Mouse (Mus musculus) stomach, embryonic 16.5 days (tissue): ENCODE results near the gene Pkn2. TPM values are rescaled to one million over a fixed set of nuclear protein-coding genes. Genes with fewer than 3 reads are reported as not detected.

Experiments used
- ATAC-seq: fragments of 200-750 bp; cut with Nextera tagmentation; 2 replicates; pipeline ENCODE4 v1.8.0; 2017; ENCODE audit warnings: moderate number of reproducible peaks, moderate TSS enrichment; ENCODE audit not compliant: insufficient read depth, low FRiP score
- H3K27ac ChIP-seq: fragments of 300-500 bp; sonication (generic); 2 replicates; pipeline ENCODE4 v1.5.1; 2014; ENCODE audit warnings: low read length
- H3K27me3 ChIP-seq: fragments of 300-500 bp; sonication (generic); 2 replicates; pipeline ENCODE4 v1.6.1; 2014; ENCODE audit warnings: low read length, control low read depth, mixed read lengths; ENCODE audit not compliant: control insufficient read depth, insufficient read depth
- H3K36me3 ChIP-seq: fragments of 300-500 bp; sonication (generic); 2 replicates; pipeline ENCODE4 v1.6.1; 2014; ENCODE audit warnings: low read length; ENCODE audit not compliant: control insufficient read depth, insufficient read depth
- H3K4me1 ChIP-seq: fragments of 300-500 bp; sonication (generic); 2 replicates; pipeline ENCODE4 v1.6.1; 2014; ENCODE audit warnings: low read length, control low read depth, mixed read lengths; ENCODE audit not compliant: control insufficient read depth, insufficient read depth
- H3K4me2 ChIP-seq: fragments of 300-500 bp; sonication (generic); 2 replicates; pipeline ENCODE4 v1.6.1; 2014; ENCODE audit warnings: low read depth, low read length, mixed read lengths
- H3K4me3 ChIP-seq: fragments of 300-500 bp; sonication (generic); replicated peaks from 2 replicates; pipeline ENCODE4 v1.5.1; 2014; ENCODE audit warnings: mild to moderate bottlenecking, low read length
- H3K9ac ChIP-seq: fragments of 300-500 bp; sonication (generic); 2 replicates; pipeline ENCODE4 v1.6.1; 2014; ENCODE audit warnings: low read length
- H3K9me3 ChIP-seq: fragments of 300-500 bp; sonication (generic); replicated peaks from 2 replicates; pipeline ENCODE4 v1.6.1; 2016; ENCODE audit warnings: low read length, control low read depth; ENCODE audit not compliant: control insufficient read depth
- WGBS: fragments of 180-500 bp; shearing (Covaris S2); extraction: QIAGEN DNeasy Blood & Tissue Kit; methylation state at CpG from one replicate; pipeline ENCODE4 v1.1.7; 2014; 5-methylcytosine and 5-hydroxymethylcytosine counted together
- polyA plus RNA-seq: library from polyadenylated mRNA; unstranded; fragments of >200 nt; fragmentation: Nextera tagmentation; extraction: Ambion mirVana; gene quantifications from 2 replicates; pipeline ENCODE4 v1.2.1, GENCODE M21; 2015

Gene Pkn2
- 30.7 and 33.8 TPM in 2 replicates for polyA plus RNA-seq

- under 1% methylated on average over 74 of the region's 84 CpGs for WGBS
- H3K27me3 ChIP-seq = no peaks in the 10 kb centered on the region
- H3K4me1 ChIP-seq = peaks cover 7% of the 10 kb centered on the region; the same call in 1 of the 2 replicates
- H3K36me3 ChIP-seq = no peaks in the 10 kb centered on the region
- no peaks in the 10 kb centered on the region for H3K9me3 ChIP-seq
- peak; percentile 99 for ATAC-seq
- H3K27ac ChIP-seq = peak within 1 kb of the TSS; percentile 96
- peak within 1 kb of the TSS; percentile 75 for H3K4me2 ChIP-seq
- H3K4me3 ChIP-seq = peak within 1 kb of the TSS; percentile 99
- peak within 1 kb of the TSS; percentile 98 for H3K9ac ChIP-seq
These were observed at the start of gene Pkn2 for GRCm38 (mm10) chr3:142881872-142882623. Gene Pkn2, minus strand, starts transcription at chr3:142882004.

GRCm38 (mm10) chr3:142929906-142930305 is 48.1 kb upstream of the Pkn2 start:
- ATAC-seq = no peak

GRCm38 (mm10) chr3:142927311-142927710 is 45.5 kb upstream of the Pkn2 start:
- ATAC-seq = no peak; the same call in 1 of the 2 replicates

More at GRCm38 (mm10) chr3:142929906-142930305, 48.1 kb upstream of the Pkn2 start:
- Histone ChIP-seq H3K4me2 (no peak overlapping the region), H3K27me3 (no peaks in the 10 kb centered on the region), H3K4me3 (no peak overlapping the region), H3K36me3 (no peaks in the 10 kb centered on the region), H3K27ac (no peak overlapping the region), H3K4me1 (no peaks in the 10 kb centered on the region), H3K9me3 (no peaks in the 10 kb centered on the region), H3K9ac (no peak overlapping the region)
- 72% methylated on average over 2 of the region's 2 CpGs for WGBS

GRCm38 (mm10) chr3:142924831-142925348 is 43.1 kb upstream of the Pkn2 start:
- Histone ChIP-seq H3K36me3 (no peaks in the 10 kb centered on the region), H3K4me3 (no peak overlapping the region), H3K9ac (no peak overlapping the region), H3K9me3 (no peaks in the 10 kb centered on the region), H3K4me2 (no peak overlapping the region; the same call in 1 of the 2 replicates), H3K4me1 (0 out of 2 replicates have a peak, but pooled peaks cover 3% of the 10 kb centered on the region), H3K27me3 (no peaks in the 10 kb centered on the region), H3K27ac (no peak overlapping the region)
- ATAC-seq = no peak
- WGBS = 71% methylated on average over 2 of the region's 2 CpGs

More at GRCm38 (mm10) chr3:142927311-142927710, 45.5 kb upstream of the Pkn2 start:
- WGBS = 76% methylated on average over 3 of the region's 3 CpGs
- no peak overlapping the region for H3K4me3 ChIP-seq
- H3K4me1 ChIP-seq = 0 out of 2 replicates have a peak, but pooled peaks cover 3% of the 10 kb centered on the region
- H3K27ac ChIP-seq = no peak overlapping the region
- H3K27me3 ChIP-seq = no peaks in the 10 kb centered on the region
- no peaks in the 10 kb centered on the region for H3K36me3 ChIP-seq
- H3K4me2 ChIP-seq = no peak overlapping the region
- no peaks in the 10 kb centered on the region for H3K9me3 ChIP-seq
- no peak overlapping the region for H3K9ac ChIP-seq

GRCm38 (mm10) chr3:142919070-142919469 is 37.3 kb upstream of the Pkn2 start:
- Histone ChIP-seq H3K4me1 (no peaks in the 10 kb centered on the region), H3K9me3 (no peaks in the 10 kb centered on the region), H3K27ac (no peak overlapping the region), H3K27me3 (no peaks in the 10 kb centered on the region), H3K4me3 (no peak overlapping the region), H3K9ac (no peak overlapping the region), H3K36me3 (no peaks in the 10 kb centered on the region), H3K4me2 (no peak overlapping the region)
- ATAC-seq = no peak
- WGBS = 35% methylated on average over 3 of the region's 3 CpGs

GRCm38 (mm10) chr3:142917760-142918439 is 36.1 kb upstream of the Pkn2 start:
- WGBS = 61% methylated on average over 4 of the region's 4 CpGs
- H3K27ac ChIP-seq = no peak overlapping the region
- no peak for ATAC-seq
- H3K9me3 ChIP-seq = no peaks in the 10 kb centered on the region
- no peak overlapping the region for H3K4me2 ChIP-seq
- H3K36me3 ChIP-seq = no peaks in the 10 kb centered on the region
- H3K4me3 ChIP-seq = no peak overlapping the region
- H3K9ac ChIP-seq = no peak overlapping the region
- H3K27me3 ChIP-seq = no peaks in the 10 kb centered on the region
- H3K4me1 ChIP-seq = no peaks in the 10 kb centered on the region

- no peak overlapping the region for H3K4me3 ChIP-seq
- no peak overlapping the region for H3K4me2 ChIP-seq
- H3K36me3 ChIP-seq = no peaks in the 10 kb centered on the region
- no peak overlapping the region for H3K27ac ChIP-seq
- WGBS = 75% methylated on average over 4 of the region's 4 CpGs
- ATAC-seq = no peak
- no peaks in the 10 kb centered on the region for H3K4me1 ChIP-seq
- H3K9me3 ChIP-seq = no peaks in the 10 kb centered on the region
- no peak overlapping the region for H3K9ac ChIP-seq
- H3K27me3 ChIP-seq = no peaks in the 10 kb centered on the region
These were observed 35.4 kb upstream of the Pkn2 start for GRCm38 (mm10) chr3:142917171-142917570.

- 76% methylated on average over 1 of the region's 1 CpGs for WGBS
These were observed 31.5 kb upstream of the Pkn2 start for GRCm38 (mm10) chr3:142913295-142913694.

GRCm38 (mm10) chr3:142899683-142900082 is 17.9 kb upstream of the Pkn2 start:
- Histone ChIP-seq H3K9ac (no peak overlapping the region), H3K9me3 (no peaks in the 10 kb centered on the region), H3K4me3 (no peak overlapping the region), H3K27ac (no peak overlapping the region), H3K27me3 (no peaks in the 10 kb centered on the region), H3K4me1 (no peaks in the 10 kb centered on the region), H3K36me3 (no peaks in the 10 kb centered on the region), H3K4me2 (no peak overlapping the region)
- no peak for ATAC-seq
- 92% methylated on average over 2 of the region's 2 CpGs for WGBS

More at GRCm38 (mm10) chr3:142913295-142913694, 31.5 kb upstream of the Pkn2 start:
- Histone ChIP-seq H3K9me3 (no peaks in the 10 kb centered on the region), H3K4me2 (no peak overlapping the region), H3K27me3 (no peaks in the 10 kb centered on the region), H3K4me1 (no peaks in the 10 kb centered on the region), H3K36me3 (no peaks in the 10 kb centered on the region), H3K27ac (no peak overlapping the region), H3K9ac (no peak overlapping the region), H3K4me3 (no peak overlapping the region)
- ATAC-seq = no peak
